Mouse (Mus musculus) neural tube, embryonic 13.5 days (tissue): Measurements from ENCODE around the gene Vmn2r56. TPM values are rescaled to one million over a fixed set of nuclear protein-coding genes. Genes with fewer than 3 reads are reported as not detected.
"Not testable (repeated sequence)": the region's sequence is repeated elsewhere in the genome, so short reads cannot be mapped to it uniquely, and the experiment has no call there.

Experiments
- ATAC-seq: fragments of 200-750 bp; cut with Nextera tagmentation; 2 replicates; pipeline ENCODE4 v1.8.0; 2017; ENCODE audit warnings: low read depth, mild to moderate bottlenecking, moderate TSS enrichment, moderate library complexity
- H3K27ac ChIP-seq: fragments of 300-500 bp; sonication (generic); replicated peaks from 2 replicates; pipeline ENCODE4 v1.5.1; 2015; ENCODE audit warnings: moderate library complexity, mild to moderate bottlenecking, inconsistent platforms
- H3K27me3 ChIP-seq: fragments of 300-500 bp; sonication (generic); 2 replicates; pipeline ENCODE4 v1.6.1; 2015; ENCODE audit warnings: mild to moderate bottlenecking, inconsistent platforms
- H3K36me3 ChIP-seq: fragments of 300-500 bp; sonication (generic); 2 replicates; pipeline ENCODE4 v1.6.1; 2015; ENCODE audit warnings: mild to moderate bottlenecking, inconsistent platforms
- H3K4me1 ChIP-seq: fragments of 300-500 bp; sonication (generic); replicated peaks from 2 replicates; pipeline ENCODE4 v1.6.1; 2015; ENCODE audit warnings: inconsistent platforms
- H3K4me2 ChIP-seq: fragments of 300-500 bp; sonication (generic); 2 replicates; pipeline ENCODE4 v1.6.1; 2015; ENCODE audit warnings: inconsistent platforms, mild to moderate bottlenecking, moderate library complexity
- H3K4me3 ChIP-seq: fragments of 300-500 bp; sonication (generic); 2 replicates; pipeline ENCODE4 v1.5.1; 2015; ENCODE audit warnings: mild to moderate bottlenecking, inconsistent platforms
- H3K9ac ChIP-seq: fragments of 300-500 bp; sonication (generic); 2 replicates; pipeline ENCODE4 v1.6.1; 2015; ENCODE audit warnings: moderate library complexity, mild to moderate bottlenecking, inconsistent platforms
- H3K9me3 ChIP-seq: fragments of 300-500 bp; sonication (generic); 2 replicates; pipeline ENCODE4 v1.6.1; 2016; ENCODE audit warnings: inconsistent platforms
- WGBS: fragments of 180-500 bp; shearing (Covaris S2); methylation state at CpG from one replicate; pipeline ENCODE4 v1.1.7; 2015; 5-methylcytosine and 5-hydroxymethylcytosine counted together
- polyA plus RNA-seq: library from polyadenylated mRNA; unstranded; fragments of >200 nt; fragmentation: Nextera tagmentation; extraction: Ambion mirVana; gene quantifications from 2 replicates; pipeline ENCODE4 v1.2.1, GENCODE M21; 2015

Vmn2r56 gene
- not detected in 2 replicates for polyA plus RNA-seq

GRCm38 (mm10) chr7:12734904-12735303 is at the start of gene Vmn2r56:
Gene Vmn2r56, minus strand, starts transcription at chr7:12735004.
- peaks cover 9% of the 10 kb centered on the region for H3K9me3 ChIP-seq
- ATAC-seq, result no peak
- H3K4me1 ChIP-seq, result no peaks in the 10 kb centered on the region
- H3K36me3 ChIP-seq, result no peaks in the 10 kb centered on the region
- no peak within 1 kb of the TSS for H3K27ac ChIP-seq
- H3K9ac ChIP-seq, result no peak within 1 kb of the TSS
- 68% methylated on average over 1 of the region's 1 CpGs for WGBS
- no peak within 1 kb of the TSS for H3K4me2 ChIP-seq
- no peak within 1 kb of the TSS for H3K4me3 ChIP-seq
- no peaks in the 10 kb centered on the region for H3K27me3 ChIP-seq

- ATAC-seq, result peak; percentile 95
- H3K27me3 ChIP-seq, result no peaks in the 10 kb centered on the region
- H3K36me3 ChIP-seq, result peaks cover 2% of the 10 kb centered on the region
- peak overlapping the region; percentile 89 for H3K9ac ChIP-seq
- peaks cover 9% of the 10 kb centered on the region for H3K4me1 ChIP-seq
- H3K4me2 ChIP-seq, result peak overlapping the region; percentile 97
- peak overlapping the region; percentile 62; the same call in 1 of the 2 replicates for H3K27ac ChIP-seq
- WGBS, result 1% methylated on average over 57 of the region's 57 CpGs
- peak overlapping the region; percentile 71 for H3K4me3 ChIP-seq
- H3K9me3 ChIP-seq, result no peaks in the 10 kb centered on the region
These were observed 45.5 kb upstream of the Vmn2r56 start for GRCm38 (mm10) chr7:12780151-12780830.

GRCm38 (mm10) chr7:12779782-12780150 is 45.0 kb upstream of the Vmn2r56 start:
- Histone ChIP-seq H3K4me2 (peak overlapping the region; percentile 97), H3K27ac (no peak overlapping the region), H3K4me3 (peak overlapping the region; percentile 71), H3K27me3 (no peaks in the 10 kb centered on the region), H3K4me1 (peaks cover 9% of the 10 kb centered on the region), H3K36me3 (peaks cover 8% of the 10 kb centered on the region), H3K9me3 (no peaks in the 10 kb centered on the region), H3K9ac (peak overlapping the region; percentile 89)
- no peak; the same call in 1 of the 2 replicates for ATAC-seq
- 17% methylated on average over 10 of the region's 10 CpGs for WGBS

GRCm38 (mm10) chr7:12779141-12779540 is 44.3 kb upstream of the Vmn2r56 start:
- Histone ChIP-seq H3K9me3 (no peaks in the 10 kb centered on the region), H3K4me2 (peak overlapping the region; percentile 97), H3K9ac (peak overlapping the region; percentile 89; the same call in 1 of the 2 replicates), H3K4me3 (peak overlapping the region; percentile 71), H3K36me3 (peaks cover 14% of the 10 kb centered on the region), H3K27me3 (no peaks in the 10 kb centered on the region), H3K27ac (no peak overlapping the region), H3K4me1 (peaks cover 9% of the 10 kb centered on the region)
- no peak for ATAC-seq
- WGBS, result 94% methylated on average over 5 of the region's 5 CpGs

DNA sequence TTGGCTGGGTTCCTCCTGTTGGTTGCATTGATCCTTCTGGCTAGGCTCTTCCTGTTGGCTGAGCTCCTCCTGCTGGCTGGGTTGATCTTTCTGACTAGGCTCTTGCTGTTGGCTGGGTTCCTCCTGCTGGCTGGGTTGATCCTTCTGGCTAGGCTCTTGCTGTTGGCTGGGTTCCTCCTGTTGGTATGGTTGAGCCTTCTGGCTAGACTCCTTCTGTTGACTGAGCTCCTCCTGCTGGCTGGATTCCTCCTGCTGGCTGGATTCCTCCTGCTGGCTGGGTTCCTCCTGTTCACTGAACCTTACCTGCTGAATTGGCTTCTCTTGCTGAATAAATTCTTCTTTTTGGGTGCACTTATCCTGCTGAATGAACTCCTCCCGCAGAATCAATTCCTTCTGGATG is 39.8 kb upstream of the Vmn2r56 start:
- H3K4me3 ChIP-seq, result no peak overlapping the region
- H3K27me3 ChIP-seq, result no peaks in the 10 kb centered on the region
- ATAC-seq, result no peak
- peaks cover 3% of the 10 kb centered on the region for H3K4me1 ChIP-seq
- no peak overlapping the region for H3K9ac ChIP-seq
- peaks cover 58% of the 10 kb centered on the region for H3K36me3 ChIP-seq
- H3K4me2 ChIP-seq, result no peak overlapping the region
- no peaks in the 10 kb centered on the region for H3K9me3 ChIP-seq
- no peak overlapping the region for H3K27ac ChIP-seq
- WGBS, result 96% methylated on average over 1 of the region's 1 CpGs

- ATAC-seq, result no peak
- H3K9me3 ChIP-seq, result no peaks in the 10 kb centered on the region
- H3K4me2 ChIP-seq, result no peak overlapping the region
- H3K4me3 ChIP-seq, result no peak overlapping the region
- no peak overlapping the region for H3K27ac ChIP-seq
- no peaks in the 10 kb centered on the region for H3K4me1 ChIP-seq
- peaks cover 63% of the 10 kb centered on the region for H3K36me3 ChIP-seq
- H3K9ac ChIP-seq, result no peak overlapping the region
- H3K27me3 ChIP-seq, result no peaks in the 10 kb centered on the region
- WGBS, result 96% methylated on average over 9 of the region's 9 CpGs
These were observed 39.3 kb upstream of the Vmn2r56 start for GRCm38 (mm10) chr7:12774111-12774510.

DNA sequence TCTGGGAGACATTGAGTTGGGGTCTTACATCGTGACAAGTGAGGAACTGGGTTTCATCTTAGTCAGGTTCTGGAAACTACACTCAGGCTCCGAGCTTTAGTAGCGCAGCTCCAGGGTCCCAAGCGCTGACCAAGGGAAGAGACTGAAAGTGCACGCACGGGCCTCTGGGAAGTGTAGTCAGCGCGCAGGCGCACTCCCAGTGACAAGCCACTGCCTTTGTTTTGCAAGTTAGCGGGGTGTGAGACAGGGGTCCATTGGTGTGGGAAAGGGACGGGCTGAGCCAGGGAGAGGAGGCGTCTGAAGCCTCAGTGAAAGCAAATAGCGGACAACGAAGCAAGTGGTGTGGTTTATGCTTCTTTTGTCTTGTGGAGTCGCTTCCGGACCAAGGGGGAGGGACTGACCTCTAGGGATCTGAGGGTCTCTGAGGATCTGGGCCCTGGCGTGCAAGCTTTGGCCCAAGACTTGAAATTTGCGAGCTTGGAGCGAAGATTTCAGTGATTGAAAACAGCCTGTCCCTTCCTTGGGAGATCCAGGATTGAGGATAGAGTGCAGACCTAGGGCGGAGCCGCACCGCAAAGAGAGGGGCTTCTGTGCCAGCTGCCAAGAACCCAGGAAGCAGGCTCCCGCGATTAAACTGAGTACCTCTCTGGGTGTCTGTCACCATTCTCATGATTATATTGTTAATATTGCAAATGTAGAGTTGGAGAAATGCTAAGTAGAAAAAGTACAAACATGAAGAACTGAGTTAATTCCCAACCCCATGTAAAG is 14.8 kb upstream of the Vmn2r56 start:
- peak overlapping the region; percentile 13; the same call in 1 of the 2 replicates for H3K4me3 ChIP-seq
- 0 out of 2 replicates have a peak overlapping the region, but pooled peaks have one; percentile 42 for H3K27ac ChIP-seq
- H3K9me3 ChIP-seq, result peaks cover 4% of the 10 kb centered on the region; the same call in 1 of the 2 replicates
- no peaks in the 10 kb centered on the region for H3K4me1 ChIP-seq
- no peaks in the 10 kb centered on the region for H3K27me3 ChIP-seq
- H3K4me2 ChIP-seq, result peak overlapping the region; percentile 36
- WGBS, result 66% methylated on average over 24 of the region's 24 CpGs
- no peak overlapping the region for H3K9ac ChIP-seq
- H3K36me3 ChIP-seq, result no peaks in the 10 kb centered on the region
- peak; percentile 59; the same call in 1 of the 2 replicates for ATAC-seq

GRCm38 (mm10) chr7:12684903-12685302 is 49.9 kb downstream of the Vmn2r56 start, which contains the start of gene Vmn2r55:
Gene Vmn2r55, minus strand, starts transcription at chr7:12685003.
- H3K9ac ChIP-seq, H3K9me3 ChIP-seq, H3K4me2 ChIP-seq, H3K27me3 ChIP-seq, H3K4me1 ChIP-seq, H3K36me3 ChIP-seq, H3K27ac ChIP-seq, ATAC-seq, H3K4me3 ChIP-seq: not testable (repeated sequence)
- 90% methylated on average over 3 of the region's 3 CpGs for WGBS

DNA sequence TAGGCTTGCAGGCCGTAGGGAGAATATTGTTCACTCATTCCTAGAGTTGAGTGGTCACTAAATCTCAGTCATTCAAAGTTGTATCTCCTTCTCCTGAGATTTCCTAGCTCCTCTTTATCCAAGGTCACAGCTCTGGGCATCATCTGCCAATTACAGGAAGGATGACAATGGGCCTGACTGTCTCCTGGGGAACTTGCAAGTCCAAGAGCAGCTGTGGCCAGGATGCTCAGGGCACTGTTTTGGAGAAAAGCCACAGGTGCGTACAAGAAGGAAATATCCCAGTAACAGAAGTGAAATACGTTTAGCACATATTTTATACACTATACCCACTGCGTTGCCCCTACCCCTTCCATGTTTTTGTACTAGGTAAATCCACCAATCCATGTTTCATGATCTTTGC is 94.6 kb downstream of the Vmn2r56 start, which contains the start of gene Vmn2r54:
Gene Vmn2r54 (minus strand): TSS at position 101 of the 400 bp plus-strand sequence.
- H3K27me3 ChIP-seq, H3K36me3 ChIP-seq, H3K4me1 ChIP-seq, H3K4me2 ChIP-seq, H3K4me3 ChIP-seq, H3K27ac ChIP-seq, H3K9ac ChIP-seq, ATAC-seq, H3K9me3 ChIP-seq: not testable (repeated sequence)
- 77% methylated on average over 3 of the region's 4 CpGs for whole genome bisulfite sequencing

Other genes starting within 250 kb of the Vmn2r56 start
- gene 2900092C05Rik, start 222.5 kb downstream of the Vmn2r56 start, polyA plus RNA-seq, result not detected in 2 replicates
- not detected in 2 replicates for gene Vmn2r53, start 126.2 kb downstream of the Vmn2r56 start, polyA plus RNA-seq
- not detected in 2 replicates for gene Vmn2r54, start 94.7 kb downstream of the Vmn2r56 start, polyA plus RNA-seq
- gene Vmn2r55, start 50.0 kb downstream of the Vmn2r56 start, polyA plus RNA-seq, result not detected in 2 replicates
- gene Zscan18, start 68.6 kb upstream of the Vmn2r56 start, polyA plus RNA-seq, result 16.7 and 18.5 TPM in 2 replicates
- gene Zfp329, start 83.9 kb upstream of the Vmn2r56 start, polyA plus RNA-seq, result 34.3 and 35.5 TPM in 2 replicates
- gene Zfp110, start 99.8 kb upstream of the Vmn2r56 start, polyA plus RNA-seq, result 26.1 and 33.1 TPM in 2 replicates
- gene Zfp128, start 146.2 kb upstream of the Vmn2r56 start, polyA plus RNA-seq, result 7.6 and 8.8 TPM in 2 replicates
- gene Zscan22, start 162.8 kb upstream of the Vmn2r56 start, polyA plus RNA-seq, result 12.6 and 14.0 TPM in 2 replicates
- gene Rps5, start 187.3 kb upstream of the Vmn2r56 start, polyA plus RNA-seq, result 606 and 663 TPM in 2 replicates
- 0.45 and 0.70 TPM in 2 replicates for gene Rnf225, start 192.4 kb upstream of the Vmn2r56 start, polyA plus RNA-seq
- 11.8 and 14.3 TPM in 2 replicates for gene Zfp324, start 230.8 kb upstream of the Vmn2r56 start, polyA plus RNA-seq
- 12.0 and 12.4 TPM in 2 replicates for gene Zfp446, start 242.8 kb upstream of the Vmn2r56 start, polyA plus RNA-seq